18 mouse cellular contexts compared by ENCODE assay signal in the genomic region with DNA sequence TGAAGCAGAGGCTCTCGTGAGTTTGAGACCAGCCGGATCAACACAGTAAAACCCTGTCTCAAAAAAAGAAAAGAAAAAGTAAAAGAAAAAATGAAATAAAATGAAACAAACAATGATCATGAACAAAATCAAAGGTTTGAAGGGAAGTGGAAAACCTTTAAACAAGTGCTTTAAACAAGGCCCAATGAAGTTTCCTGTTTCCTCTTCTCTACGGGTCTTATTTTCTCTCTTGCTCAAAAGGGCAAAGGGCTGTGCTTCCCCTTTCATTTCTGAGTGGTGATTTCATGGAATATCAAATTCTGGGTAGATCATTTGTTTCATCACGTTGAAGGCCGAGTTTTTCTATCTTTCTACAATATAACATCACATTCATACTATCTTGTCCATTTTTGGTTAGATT.
A peak's percentile ranks its signal among the peaks of the same experiment; 100 is the strongest.
DNase-seq lines count a peak whose midpoint lies in the region; ATAC-seq lines count a peak whose summit lies in the region.
"Had no signal": no experiment of that assay in that cellular context is flagged by ENCODE, and none has a peak within 500 bp of the region (broad histone marks: within the 10 kb centered on the region; RNA-seq: fewer than 3 reads in every experiment).

No protein-coding gene starts in this region.

- ATAC-seq in CD4-positive, CD25-positive, alpha-beta regulatory T cell, adult 4 months = peak; percentile 75
- ATAC-seq: forebrain, embryonic 15.5 days; forebrain, postnatal 0 days had no signal

- DNase-seq in CD4-positive, CD25-positive, alpha-beta regulatory T cell, adult 2 months (ENCODE audit: low read depth, low spot score) = peak; percentile 22
- peak; percentile 9 for DNase-seq in induced T-regulatory cell, adult 2 months (ENCODE audit: low read depth)
- peak; percentile 16 for DNase-seq in naive thymus-derived CD4-positive, alpha-beta T cell, adult 2 months (ENCODE audit: low read depth)
- no peak for DNase-seq in cerebellum, adult 11 months
- no peak for DNase-seq in cerebellum, postnatal 25 days
- DNase-seq in thymus, postnatal 25 days = no peak
- DNase-seq: adrenal gland, adult 8-10 months; adrenal gland, postnatal 14 days; adrenal gland, postnatal 36 days; cerebellum, adult 11-12 months; cerebellum, adult 2 months; cerebellum, adult 9-10 months; cerebellum, postnatal 10 days; cerebellum, postnatal 36 days; embryo, embryonic 11 days; forebrain, postnatal 0 days had no signal

Comparison
In these comparisons a context has a peak if more than half of its experiments do, and no peak if none do; other contexts are left out.
1. DNase-seq: peak in CD4-positive, CD25-positive, alpha-beta regulatory T cell, adult 2 months (single experiment), induced T-regulatory cell, adult 2 months (single experiment) and naive thymus-derived CD4-positive, alpha-beta T cell, adult 2 months (single experiment); none in cerebellum, adult 11 months (single experiment), cerebellum, postnatal 25 days (0 of 2) and thymus, postnatal 25 days (single experiment).